Mouse (Mus musculus) hindbrain, embryonic 14.5 days (tissue): ENCODE results near the gene Kcnh3. TPM values are rescaled to one million over a fixed set of nuclear protein-coding genes. Genes with fewer than 3 reads are reported as not detected.
A peak's percentile ranks its signal among the peaks of the same experiment; 100 is the strongest.
"Not testable (repeated sequence)": the region's sequence is repeated elsewhere in the genome, so short reads cannot be mapped to it uniquely, and the experiment has no call there.

Experiments used
- ATAC-seq: fragments of 200-750 bp; cut with Nextera tagmentation; 2 replicates; pipeline ENCODE4 v1.8.0; 2017; ENCODE audit warnings: moderate number of reproducible peaks, mild to moderate bottlenecking, moderate TSS enrichment, moderate library complexity; ENCODE audit not compliant: low FRiP score
- DNase-seq: peaks from one replicate; pipeline ENCODE4 v3.0.0-alpha.2; 2015; ENCODE audit warnings: low spot score
- H3K27ac ChIP-seq: fragments of 300-500 bp; sonication (generic); 2 replicates; pipeline ENCODE4 v1.5.1; 2014; ENCODE audit warnings: mild to moderate bottlenecking, moderate library complexity
- H3K27me3 ChIP-seq: fragments of 300-500 bp; sonication (generic); 2 replicates; pipeline ENCODE4 v1.6.1; 2014; ENCODE audit warnings: mild to moderate bottlenecking, low read length, mixed read lengths; ENCODE audit not compliant: control insufficient read depth, insufficient read depth
- H3K36me3 ChIP-seq: fragments of 300-500 bp; sonication (generic); replicated peaks from 2 replicates; pipeline ENCODE4 v1.6.1; 2014; ENCODE audit not compliant: control insufficient read depth, insufficient read depth
- H3K4me1 ChIP-seq: fragments of 300-500 bp; sonication (generic); replicated peaks from 2 replicates; pipeline ENCODE4 v1.6.1; 2014; ENCODE audit warnings: antibody characterized with exemption, low read length, mixed read lengths; ENCODE audit not compliant: control insufficient read depth, insufficient read depth
- H3K4me2 ChIP-seq: fragments of 300-500 bp; sonication (generic); replicated peaks from 2 replicates; pipeline ENCODE4 v1.6.1; 2014; ENCODE audit warnings: mild to moderate bottlenecking, moderate library complexity
- H3K4me3 ChIP-seq: fragments of 300-500 bp; sonication (generic); replicated peaks from 2 replicates; pipeline ENCODE4 v1.5.1; 2014; ENCODE audit warnings: mild to moderate bottlenecking, low read length
- H3K9ac ChIP-seq: fragments of 300-500 bp; sonication (generic); 2 replicates; pipeline ENCODE4 v1.6.1; 2014
- H3K9me3 ChIP-seq: fragments of 300-500 bp; sonication (generic); 2 replicates; pipeline ENCODE4 v1.6.1; 2016; ENCODE audit warnings: low read length; ENCODE audit not compliant: control insufficient read depth
- WGBS: fragments of 180-500 bp; shearing (Covaris S2); extraction: QIAGEN DNeasy Blood & Tissue Kit; methylation state at CpG from one replicate; pipeline ENCODE4 v1.1.7; 2014; 5-methylcytosine and 5-hydroxymethylcytosine counted together
- polyA plus RNA-seq: library from polyadenylated mRNA; unstranded; fragments of >200 nt; fragmentation: Nextera tagmentation; extraction: Ambion mirVana; gene quantifications from 2 replicates; pipeline ENCODE4 v1.2.1, GENCODE M21; 2014

The Kcnh3 gene
- polyA plus RNA-seq, 1 experiment from 2014 or later = 0.96 TPM

GRCm38 (mm10) chr15:99251626-99252380, 27.1 kb downstream of the Kcnh3 start, which contains the start of gene Mcrs1:
Gene Mcrs1 (minus strand): TSS chr15:99251961.
- Histone ChIP-seq H3K27ac (peak within 1 kb of the TSS; percentile 96), H3K4me2 (peak within 1 kb of the TSS; percentile 92), H3K9me3 (no peaks in the 10 kb centered on the region), H3K4me3 (peak within 1 kb of the TSS; percentile 44), H3K9ac (peak within 1 kb of the TSS; percentile 72), H3K36me3 (peaks cover 30% of the 10 kb centered on the region), H3K27me3 (no peaks in the 10 kb centered on the region), H3K4me1 (peaks cover 10% of the 10 kb centered on the region)
- peak; percentile 93 for ATAC-seq
- peak; percentile 100 for DNase-seq
- WGBS = under 1% methylated on average over 52 of the region's 52 CpGs

GRCm38 (mm10) chr15:99252381-99253174, 27.9 kb downstream of the Kcnh3 start:
- peak; percentile 29; the same call in 1 of the 2 replicates for ATAC-seq
- H3K4me2 ChIP-seq = peak overlapping the region; percentile 92
- no peaks in the 10 kb centered on the region for H3K9me3 ChIP-seq
- DNase-seq = peak; percentile 43
- peak overlapping the region; percentile 72 for H3K9ac ChIP-seq
- H3K27ac ChIP-seq = peak overlapping the region; percentile 96
- 5% methylated on average over 22 of the region's 22 CpGs for WGBS
- peaks cover 10% of the 10 kb centered on the region for H3K4me1 ChIP-seq
- no peaks in the 10 kb centered on the region for H3K27me3 ChIP-seq
- peaks cover 22% of the 10 kb centered on the region for H3K36me3 ChIP-seq
- peak overlapping the region; percentile 44 for H3K4me3 ChIP-seq

GRCm38 (mm10) chr15:99253175-99253479, 28.5 kb downstream of the Kcnh3 start:
- peak overlapping the region; percentile 92 for H3K4me2 ChIP-seq
- H3K9me3 ChIP-seq, H3K4me1 ChIP-seq, H3K4me3 ChIP-seq, DNase-seq, ATAC-seq, H3K9ac ChIP-seq, H3K27me3 ChIP-seq, H3K27ac ChIP-seq: not testable (repeated sequence)
- H3K36me3 ChIP-seq = peaks cover 17% of the 10 kb centered on the region
- 40% methylated on average over 2 of the region's 2 CpGs for WGBS

- Histone ChIP-seq H3K9ac (no peak overlapping the region), H3K9me3 (no peaks in the 10 kb centered on the region), H3K36me3 (peaks cover 11% of the 10 kb centered on the region), H3K27me3 (no peaks in the 10 kb centered on the region), H3K4me1 (peaks cover 10% of the 10 kb centered on the region), H3K4me3 (no peak overlapping the region), H3K27ac (no peak overlapping the region), H3K4me2 (0 out of 2 replicates have a peak overlapping the region, but pooled peaks have one; percentile 92)
- WGBS = 96% methylated on average over 6 of the region's 6 CpGs
- ATAC-seq (no peak), DNase-seq (no peak)
Observed at GRCm38 (mm10) chr15:99253772-99254171, 29.1 kb downstream of the Kcnh3 start.

GRCm38 (mm10) chr15:99254477-99255005, 29.9 kb downstream of the Kcnh3 start:
- H3K9ac ChIP-seq = no peak overlapping the region
- ATAC-seq = no peak
- DNase-seq = no peak
- no peaks in the 10 kb centered on the region for H3K27me3 ChIP-seq
- no peaks in the 10 kb centered on the region for H3K9me3 ChIP-seq
- no peak overlapping the region for H3K4me2 ChIP-seq
- no peak overlapping the region for H3K27ac ChIP-seq
- H3K4me3 ChIP-seq = no peak overlapping the region
- peaks cover 13% of the 10 kb centered on the region for H3K4me1 ChIP-seq
- H3K36me3 ChIP-seq = peaks cover 3% of the 10 kb centered on the region; the same call in 1 of the 2 replicates
- 89% methylated on average over 2 of the region's 2 CpGs for WGBS

- Histone ChIP-seq H3K27ac (no peak overlapping the region), H3K4me2 (no peak overlapping the region), H3K4me3 (no peak overlapping the region), H3K9ac (no peak overlapping the region), H3K9me3 (no peaks in the 10 kb centered on the region), H3K4me1 (peaks cover 13% of the 10 kb centered on the region), H3K27me3 (no peaks in the 10 kb centered on the region), H3K36me3 (no peaks in the 10 kb centered on the region)
- ATAC-seq (no peak), DNase-seq (no peak)
- WGBS = 83% methylated on average over 6 of the region's 6 CpGs
Observed at GRCm38 (mm10) chr15:99255241-99255749, 30.6 kb downstream of the Kcnh3 start.

GRCm38 (mm10) chr15:99259167-99259729, 34.6 kb downstream of the Kcnh3 start:
- H3K4me3 ChIP-seq = no peak overlapping the region

GRCm38 (mm10) chr15:99259730-99260252, 35.1 kb downstream of the Kcnh3 start:
- H3K36me3 ChIP-seq = no peaks in the 10 kb centered on the region
- ATAC-seq (no peak), DNase-seq (peak; percentile 37)
- H3K27ac ChIP-seq = no peak overlapping the region
- WGBS = 3% methylated on average over 10 of the region's 10 CpGs
- H3K4me3 ChIP-seq = no peak overlapping the region
- peak overlapping the region; percentile 36 for H3K4me2 ChIP-seq
- 0 out of 2 replicates have a peak, but pooled peaks cover 3% of the 10 kb centered on the region for H3K4me1 ChIP-seq
- H3K9me3 ChIP-seq = no peaks in the 10 kb centered on the region
- no peaks in the 10 kb centered on the region for H3K27me3 ChIP-seq
- H3K9ac ChIP-seq = no peak overlapping the region

More at GRCm38 (mm10) chr15:99259167-99259729, 34.6 kb downstream of the Kcnh3 start:
- no peaks in the 10 kb centered on the region for H3K9me3 ChIP-seq
- H3K27ac ChIP-seq = no peak overlapping the region
- WGBS = 67% methylated on average over 8 of the region's 8 CpGs
- no peak for DNase-seq
- H3K4me2 ChIP-seq = peak overlapping the region; percentile 36
- no peaks in the 10 kb centered on the region for H3K36me3 ChIP-seq
- ATAC-seq = no peak
- H3K9ac ChIP-seq = no peak overlapping the region
- H3K27me3 ChIP-seq = no peaks in the 10 kb centered on the region
- 0 out of 2 replicates have a peak, but pooled peaks cover 3% of the 10 kb centered on the region for H3K4me1 ChIP-seq
